Mouse (Mus musculus) inflammation-experienced regulatory T-cells, adult 6 months (primary cell): ENCODE measurements around the gene Cela2a. TPM values are rescaled to one million over a fixed set of nuclear protein-coding genes. Genes with fewer than 3 reads are reported as not detected.

Source experiments
- ATAC-seq: one replicate; pipeline ENCODE4 v1.8.0; 2017
- polyA plus RNA-seq, 3 experiments: library from polyadenylated mRNA; unstranded; fragments of 100-300 nt; shearing (Covaris generic); gene quantifications; one replicate each; pipeline ENCODE4 v1.2.1; 2017

The Cela2a gene
- polyA plus RNA-seq, 3 experiments from 2014 or later, result not detected

DNA sequence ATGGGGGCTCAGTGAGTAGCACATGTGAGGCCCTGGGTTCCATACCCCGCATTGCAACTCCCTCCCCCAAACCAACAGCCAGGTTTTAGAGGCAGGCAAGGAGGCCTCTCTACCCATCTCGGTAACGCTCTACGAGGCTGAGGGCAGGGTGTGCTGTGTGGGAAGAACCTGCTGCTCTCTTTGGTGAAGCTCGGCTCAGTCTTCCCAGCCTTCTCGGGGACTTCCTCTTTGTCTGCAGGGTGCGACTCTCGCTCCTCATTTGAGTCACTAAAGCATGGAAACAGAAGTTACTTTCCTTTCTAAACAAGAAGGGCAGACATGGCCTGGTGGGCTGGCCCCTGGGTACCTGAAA is 59.7 kb downstream of the Cela2a start:
- peak; percentile 43 for ATAC-seq

DNA sequence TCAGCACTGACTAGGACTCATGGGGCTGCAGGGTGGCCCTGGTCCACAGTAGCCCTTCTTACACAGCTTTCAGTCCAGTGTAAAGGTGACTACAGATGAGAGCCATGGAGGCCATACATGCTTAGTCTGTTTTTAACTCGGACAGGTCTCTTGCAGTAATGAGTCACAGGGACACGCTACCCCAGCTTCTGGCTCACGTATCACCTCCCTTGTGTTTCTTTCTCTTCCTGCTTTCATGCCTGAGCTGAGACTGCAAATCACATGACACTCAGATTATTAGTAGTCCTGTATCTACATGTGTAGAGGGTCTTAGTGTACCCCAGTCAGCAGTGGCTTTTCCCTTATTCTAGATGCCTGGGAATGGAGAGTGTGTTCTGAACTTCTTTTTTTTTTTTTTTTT is 61.0 kb downstream of the Cela2a start:
- ATAC-seq, result no peak

Other genes with a start within 250 kb of the Cela2a start
- under 1 TPM in 1 of 3 experiments, not detected in 2; 0.43 TPM for gene Fblim1, start 220.1 kb downstream of the Cela2a start, polyA plus RNA-seq
- gene Tmem82, start 207.5 kb downstream of the Cela2a start, polyA plus RNA-seq, result under 1 TPM in 1 of 3 experiments, not detected in 2; 0.78 TPM
- gene Slc25a34, start 202.3 kb downstream of the Cela2a start, polyA plus RNA-seq, result under 1 TPM in 1 of 3 experiments, not detected in 2; 0.13 TPM
- 1 to 10 TPM; 3.6 to 4.5 (median 4.2) TPM for gene Plekhm2, start 161.3 kb downstream of the Cela2a start, polyA plus RNA-seq
- not detected for gene Rsc1a1, start 140.6 kb downstream of the Cela2a start, polyA plus RNA-seq
- 10 to 100 TPM; 14.6 to 17.1 (median 16.9) TPM for gene Ddi2, start 102.7 kb downstream of the Cela2a start, polyA plus RNA-seq
- gene Agmat, start 79.5 kb downstream of the Cela2a start, polyA plus RNA-seq, result not detected
- 1 to 10 TPM; 3.0 to 3.7 (median 3.6) TPM for gene Dnajc16, start 35.2 kb downstream of the Cela2a start, polyA plus RNA-seq
- gene Casp9, start 32.5 kb downstream of the Cela2a start, polyA plus RNA-seq, result 10 to 100 TPM in 1 of 3 experiments, 1 to 10 TPM in 2; 6.9 to 10.9 (median 6.9) TPM
- not detected for gene Ctrc, start 20.2 kb upstream of the Cela2a start, polyA plus RNA-seq
- gene Efhd2, start 48.8 kb upstream of the Cela2a start, polyA plus RNA-seq, result 10 to 100 TPM; 26.9 to 64.6 (median 28.4) TPM
- gene Fhad1, start 188.9 kb upstream of the Cela2a start, polyA plus RNA-seq, result 1 to 10 TPM in 2 of 3 experiments, not detected in 1; 2.2 to 2.6 TPM